40 mouse cellular contexts compared by ENCODE assay signal in the genomic region with DNA sequence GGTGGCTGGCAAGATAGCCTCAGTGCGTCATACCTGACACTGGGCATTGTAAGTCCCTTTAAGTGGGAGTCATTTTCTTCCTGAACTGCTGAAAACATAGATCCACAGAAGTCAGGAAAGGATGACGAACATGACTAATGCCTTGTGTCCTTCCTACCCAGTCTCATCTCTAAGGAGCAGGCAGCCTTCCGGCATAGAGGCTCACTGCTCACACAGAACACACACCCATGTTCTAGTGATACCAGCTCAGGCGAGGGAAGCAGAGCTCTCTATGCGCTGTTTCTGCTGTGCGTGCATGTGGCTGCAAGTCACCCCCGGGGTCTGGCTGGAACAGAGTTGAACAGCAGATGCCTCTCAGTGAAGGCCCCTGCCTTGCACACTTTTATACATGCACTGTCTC. TPM values are rescaled to one million over a fixed set of nuclear protein-coding genes. Genes with fewer than 3 reads are reported as not detected.
"Had no signal": no experiment of that assay in that cellular context is flagged by ENCODE, and none has a peak within 500 bp of the region (broad histone marks: within the 10 kb centered on the region; RNA-seq: fewer than 3 reads in every experiment).

No protein-coding gene starts in this region.

- H3K9ac ChIP-seq: embryonic facial prominence, embryonic 12.5 days; embryonic facial prominence, embryonic 13.5 days; embryonic facial prominence, embryonic 15.5 days; forebrain, embryonic 12.5 days; forebrain, embryonic 13.5 days; forebrain, embryonic 15.5 days; forebrain, postnatal 0 days had no signal

- H3K4me2 ChIP-seq: embryonic facial prominence, embryonic 12.5 days; embryonic facial prominence, embryonic 13.5 days; embryonic facial prominence, embryonic 15.5 days; forebrain, embryonic 12.5 days; forebrain, embryonic 13.5 days; forebrain, embryonic 15.5 days had no signal

- H3K27ac ChIP-seq: embryonic facial prominence, embryonic 10.5 days; embryonic facial prominence, embryonic 12.5 days; embryonic facial prominence, embryonic 13.5 days; embryonic facial prominence, embryonic 15.5 days; forebrain, embryonic 10.5 days; forebrain, embryonic 12.5 days; forebrain, embryonic 13.5 days; forebrain, embryonic 15.5 days; gastrocnemius, adult 2 months; heart, adult 2 months had no signal

- H3K9me3 ChIP-seq: embryonic facial prominence, embryonic 10.5 days; embryonic facial prominence, embryonic 12.5 days; embryonic facial prominence, embryonic 13.5 days; embryonic facial prominence, embryonic 15.5 days; forebrain, embryonic 10.5 days; forebrain, embryonic 12.5 days; forebrain, embryonic 13.5 days; forebrain, embryonic 15.5 days had no signal

- H3K36me3 ChIP-seq: embryonic facial prominence, embryonic 10.5 days; embryonic facial prominence, embryonic 12.5 days; embryonic facial prominence, embryonic 13.5 days; embryonic facial prominence, embryonic 15.5 days; forebrain, embryonic 10.5 days; forebrain, embryonic 12.5 days; forebrain, embryonic 15.5 days had no signal

- H3K27me3 ChIP-seq: embryonic facial prominence, embryonic 12.5 days; embryonic facial prominence, embryonic 13.5 days; embryonic facial prominence, embryonic 15.5 days; forebrain, embryonic 12.5 days; forebrain, embryonic 13.5 days; forebrain, embryonic 15.5 days had no signal

- H3K4me1 ChIP-seq: embryonic facial prominence, embryonic 12.5 days; embryonic facial prominence, embryonic 13.5 days; embryonic facial prominence, embryonic 15.5 days; forebrain, embryonic 12.5 days; forebrain, embryonic 13.5 days; forebrain, embryonic 15.5 days had no signal

- ATAC-seq: forebrain, embryonic 13.5 days; forebrain, embryonic 14.5 days; forebrain, embryonic 15.5 days; forebrain, embryonic 16.5 days; forebrain, postnatal 0 days had no signal

- DNase-seq: cerebellum, adult 18-20 months; cerebellum, adult 2 months; cerebellum, adult 8-10 months; cerebellum, adult 9-10 months; cerebellum, adult 9-11 months; cerebellum, postnatal 10 days; cerebellum, postnatal 14 days; cerebellum, postnatal 25 days; cerebellum, postnatal 36 days; embryo, embryonic 11 days; forebrain, postnatal 0 days; gastrocnemius, adult 2 months; gastrocnemius, postnatal 10 days; gastrocnemius, postnatal 14 days; gastrocnemius, postnatal 25 days; gastrocnemius, postnatal 36 days; heart, adult 18-20 months; heart, adult 2 months had no signal

- H3K4me3 ChIP-seq: embryonic facial prominence, embryonic 10.5 days; embryonic facial prominence, embryonic 12.5 days; embryonic facial prominence, embryonic 13.5 days; embryonic facial prominence, embryonic 15.5 days; erythroblast, embryonic 14.5 days; forebrain, embryonic 10.5 days; forebrain, embryonic 12.5 days; forebrain, embryonic 13.5 days; forebrain, embryonic 15.5 days; gastrocnemius, adult 2 months; heart, adult 2 months had no signal

RNA-seq across cellular contexts. Expression of a gene that starts 14.8 kb away (rescaled TPM):
- total RNA-seq: gastrocnemius, adult 18-20 months; gastrocnemius, adult 2 months; gastrocnemius, adult 8-10 months; gastrocnemius, postnatal 10 days; gastrocnemius, postnatal 14 days; gastrocnemius, postnatal 25 days; gastrocnemius, postnatal 36 days; granulocyte monocyte progenitor cell, adult 5-6 weeks had no signal
- polyA plus RNA-seq: erythroblast, embryonic 14.5 days; forebrain, embryonic 13.5 days; forebrain, embryonic 14.5 days; forebrain, embryonic 15.5 days had no signal

RNA-seq across cellular contexts. Expression of a gene that starts 43.2 kb away (rescaled TPM):
- polyA plus RNA-seq: erythroblast, embryonic 14.5 days had no signal

RNA-seq across cellular contexts. Expression of a gene that starts 43.2 kb away (rescaled TPM):
- total RNA-seq: common myeloid progenitor, adult 5-6 weeks; forebrain, postnatal 0 days; gastrocnemius, adult 18-20 months; gastrocnemius, adult 2 months; gastrocnemius, adult 8-10 months; gastrocnemius, postnatal 10 days; gastrocnemius, postnatal 14 days; gastrocnemius, postnatal 25 days; gastrocnemius, postnatal 36 days; gastrocnemius, postnatal 4 days; granulocyte monocyte progenitor cell, adult 5-6 weeks; heart, adult 18-20 months; heart, adult 2 months; heart, adult 8-10 months had no signal
- polyA plus RNA-seq: cerebellum, adult 2 months; cortical plate, adult 2 months; embryonic facial prominence, embryonic 10.5 days; embryonic facial prominence, embryonic 11.5 days; embryonic facial prominence, embryonic 12.5 days; embryonic facial prominence, embryonic 13.5 days; embryonic facial prominence, embryonic 14.5 days; embryonic facial prominence, embryonic 15.5 days; erythroblast, embryonic 14.5 days; forebrain, embryonic 10.5 days; forebrain, embryonic 11.5 days; forebrain, embryonic 12.5 days; forebrain, embryonic 13.5 days; forebrain, embryonic 14.5 days; forebrain, embryonic 15.5 days; forebrain, embryonic 16.5 days; forebrain, postnatal 0 days; frontal cortex, adult 2 months; heart, adult 2 months had no signal
